Mouse (Mus musculus): ENCODE measurements around the gene Xylb.

The Xylb gene

GRCm38 (mm10) chr9:119357331-119358057, at the start of gene Xylb:
Xylb (plus strand) TSS chr9:119357381.
- DNase-seq (ENCODE audit: low read depth, low spot score) = peak; percentile 90

- DNase-seq (ENCODE audit: low read depth, low spot score) = no peak
Measured at GRCm38 (mm10) chr9:119309067-119309466, 48.1 kb upstream of the Xylb start.

- no peak for DNase-seq (ENCODE audit: low read depth, low spot score)
Measured at GRCm38 (mm10) chr9:119313096-119313495, 44.1 kb upstream of the Xylb start.

- DNase-seq (ENCODE audit: low read depth, low spot score) = no peak
Measured at GRCm38 (mm10) chr9:119318891-119319290, 38.3 kb upstream of the Xylb start.

- no peak for DNase-seq (ENCODE audit: low read depth, low spot score)
Measured at GRCm38 (mm10) chr9:119320446-119320845, 36.7 kb upstream of the Xylb start.

- no peak for DNase-seq (ENCODE audit: low read depth, low spot score)
Measured at GRCm38 (mm10) chr9:119320946-119321345, 36.2 kb upstream of the Xylb start.

GRCm38 (mm10) chr9:119321392-119322229, 35.6 kb upstream of the Xylb start:
- no peak for DNase-seq (ENCODE audit: low read depth, low spot score)

GRCm38 (mm10) chr9:119322289-119323259, 34.6 kb upstream of the Xylb start, which contains the start of gene Oxsr1:
Oxsr1 (minus strand) TSS chr9:119322427.
- peak; percentile 98 for DNase-seq (ENCODE audit: low read depth, low spot score)

GRCm38 (mm10) chr9:119323260-119323645, 33.9 kb upstream of the Xylb start:
- no peak for DNase-seq (ENCODE audit: low read depth, low spot score)

GRCm38 (mm10) chr9:119324130-119324529, 33.1 kb upstream of the Xylb start:
- no peak for DNase-seq (ENCODE audit: low read depth, low spot score)

GRCm38 (mm10) chr9:119328488-119328887, 28.7 kb upstream of the Xylb start:
- no peak for DNase-seq (ENCODE audit: low read depth, low spot score)

GRCm38 (mm10) chr9:119330186-119330963, 26.8 kb upstream of the Xylb start:
- DNase-seq (ENCODE audit: low read depth, low spot score) = no peak

GRCm38 (mm10) chr9:119334324-119334723, 22.9 kb upstream of the Xylb start:
- DNase-seq (ENCODE audit: low read depth, low spot score) = no peak

- no peak for DNase-seq (ENCODE audit: low read depth, low spot score)
Measured at GRCm38 (mm10) chr9:119334834-119335233, 22.3 kb upstream of the Xylb start.

GRCm38 (mm10) chr9:119335571-119335970, 21.6 kb upstream of the Xylb start:
- no peak for DNase-seq (ENCODE audit: low read depth, low spot score)

- no peak for DNase-seq (ENCODE audit: low read depth, low spot score)
Measured at GRCm38 (mm10) chr9:119337842-119338241, 19.3 kb upstream of the Xylb start.

GRCm38 (mm10) chr9:119338350-119338749, 18.8 kb upstream of the Xylb start:
- no peak for DNase-seq (ENCODE audit: low read depth, low spot score)

GRCm38 (mm10) chr9:119339106-119339505, 18.1 kb upstream of the Xylb start:
- DNase-seq (ENCODE audit: low read depth, low spot score) = no peak

GRCm38 (mm10) chr9:119339558-119340211, 17.5 kb upstream of the Xylb start, which contains the start of gene Acaa1a:
Acaa1a (plus strand) TSS chr9:119339676.
- DNase-seq (ENCODE audit: low read depth, low spot score) = no peak

GRCm38 (mm10) chr9:119340212-119340580, 17.0 kb upstream of the Xylb start:
- DNase-seq (ENCODE audit: low read depth, low spot score) = no peak
